Mouse (Mus musculus): ENCODE data around the gene Gnl1. TPM values are rescaled to one million over a fixed set of nuclear protein-coding genes. Genes with fewer than 3 reads are reported as not detected.
"Not testable (repeated sequence)": the region's sequence is repeated elsewhere in the genome, so short reads cannot be mapped to it uniquely, and the experiment has no call there.

The Gnl1 gene
- 18.5 and 22.9 TPM in 2 replicates for total RNA-seq (2014; fragmentation: Nextera tagmentation)
- total RNA-seq (2017) = 28.6 and 29.5 TPM in 2 replicates
- polyA plus RNA-seq (2012) = 120 and 121 TPM in 2 replicates

- Histone ChIP-seq H3K27me3 (ENCODE audit: insufficient read depth, low read length) (no peaks in the 10 kb centered on the region), H3K4me3 (ENCODE audit: low read depth, low read length) (peak within 1 kb of the TSS; percentile 94)
- peak; percentile 70 for ATAC-seq (ENCODE audit: extremely low read depth, insufficient number of reproducible peaks, low FRiP score, poor library complexity, severe bottlenecking)
Observed at GRCm38 (mm10) chr17:35979401-35980362, at the start of gene Gnl1, which contains the start of gene Prr3. TSS of gene Gnl1 (plus strand) at chr17:35979851. TSS of gene Prr3 (minus strand) at chr17:35980236.

DNA sequence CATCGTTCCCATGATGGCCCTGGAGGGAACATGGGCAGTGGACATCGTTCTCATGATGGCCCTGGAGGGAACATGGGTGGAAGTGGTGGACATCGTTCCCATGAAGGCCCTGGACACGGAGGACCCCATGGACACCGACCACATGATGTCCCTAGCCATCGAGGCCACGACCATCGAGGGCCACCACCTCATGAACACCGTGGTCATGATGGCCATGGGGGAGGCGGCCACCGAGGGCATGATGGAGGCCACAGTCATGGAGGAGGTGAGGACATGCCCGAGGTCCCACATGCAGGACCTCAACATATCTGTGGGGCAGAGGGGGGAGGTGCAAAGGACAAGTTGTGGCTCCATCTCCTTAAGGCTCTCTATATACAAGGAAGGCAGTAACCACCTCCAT is 49.0 kb upstream of the Gnl1 start:
- TF ChIP-seq GATA2 (IDR thresholded peaks at IDR 0.05; ENCODE audit: borderline replicate concordance, low read depth, low read length) (no peak), TAL1 (conservative IDR thresholded peaks at IDR 0.05; ENCODE audit: low read depth, low read length) (no peak), GATA1 (IDR thresholded peaks at IDR 0.05; ENCODE audit: borderline replicate concordance, low read length) (no peak), CTCF (IDR thresholded peaks at IDR 0.05; ENCODE audit: low read depth, low read length) (no peak)
- H3K27me3 ChIP-seq (ENCODE audit: insufficient read depth, low read length) = no peaks in the 10 kb centered on the region
- DNase-seq (ENCODE audit: low spot score) (no peak), ATAC-seq (ENCODE audit: extremely low read depth, insufficient number of reproducible peaks, low FRiP score, poor library complexity, severe bottlenecking) (no peak)
- H3K4me1 ChIP-seq (ENCODE audit: insufficient read depth, low read depth, low read length) = peaks cover 52% of the 10 kb centered on the region
- H3K4me3 ChIP-seq (ENCODE audit: low read depth, low read length) = no peak overlapping the region
- H3K9me3 ChIP-seq (replicated peaks) = no peaks in the 10 kb centered on the region
- peaks cover 56% of the 10 kb centered on the region for H3K36me3 ChIP-seq (replicated peaks)

More at GRCm38 (mm10) chr17:35979401-35980362, at the start of gene Gnl1, which contains the start of gene Prr3:
- peak; percentile 88 for DNase-seq (ENCODE audit: low spot score)
- Histone ChIP-seq H3K36me3 (replicated peaks) (peaks cover 74% of the 10 kb centered on the region), H3K9me3 (replicated peaks) (no peaks in the 10 kb centered on the region), H3K4me1 (ENCODE audit: insufficient read depth, low read depth, low read length) (peaks cover 45% of the 10 kb centered on the region)
- TF ChIP-seq POLR2AphosphoS5 (IDR thresholded peaks at IDR 0.05; ENCODE audit: insufficient replicate concordance, low read depth, low read length) = no peak
- no peak for TF ChIP-seq TAL1 (conservative IDR thresholded peaks at IDR 0.05; ENCODE audit: low read depth, low read length)
- no peak for TF ChIP-seq GATA2 (IDR thresholded peaks at IDR 0.05; ENCODE audit: borderline replicate concordance, low read depth, low read length)
- TF ChIP-seq GATA1 (IDR thresholded peaks at IDR 0.05; ENCODE audit: borderline replicate concordance, low read length) = no peak
- TF ChIP-seq CTCF (IDR thresholded peaks at IDR 0.05; ENCODE audit: low read depth, low read length) = no peak

- Histone ChIP-seq H3K36me3 (replicated peaks) (peaks cover 41% of the 10 kb centered on the region), H3K4me3 (ENCODE audit: low read depth, low read length) (no peak overlapping the region), H3K9me3 (replicated peaks) (no peaks in the 10 kb centered on the region), H3K4me1 (ENCODE audit: insufficient read depth, low read depth, low read length) (peaks cover 35% of the 10 kb centered on the region), H3K27me3 (ENCODE audit: insufficient read depth, low read length) (no peaks in the 10 kb centered on the region)
- ATAC-seq (ENCODE audit: extremely low read depth, insufficient number of reproducible peaks, low FRiP score, poor library complexity, severe bottlenecking) = no peak
- no peak for DNase-seq (ENCODE audit: low spot score)
- no peak for TF ChIP-seq GATA1 (IDR thresholded peaks at IDR 0.05; ENCODE audit: borderline replicate concordance, low read length)
- TF ChIP-seq CTCF (IDR thresholded peaks at IDR 0.05; ENCODE audit: low read depth, low read length) = no peak
- TF ChIP-seq GATA2 (IDR thresholded peaks at IDR 0.05; ENCODE audit: borderline replicate concordance, low read depth, low read length) = no peak
Observed at GRCm38 (mm10) chr17:35932608-35933007, 47.0 kb upstream of the Gnl1 start.

DNA sequence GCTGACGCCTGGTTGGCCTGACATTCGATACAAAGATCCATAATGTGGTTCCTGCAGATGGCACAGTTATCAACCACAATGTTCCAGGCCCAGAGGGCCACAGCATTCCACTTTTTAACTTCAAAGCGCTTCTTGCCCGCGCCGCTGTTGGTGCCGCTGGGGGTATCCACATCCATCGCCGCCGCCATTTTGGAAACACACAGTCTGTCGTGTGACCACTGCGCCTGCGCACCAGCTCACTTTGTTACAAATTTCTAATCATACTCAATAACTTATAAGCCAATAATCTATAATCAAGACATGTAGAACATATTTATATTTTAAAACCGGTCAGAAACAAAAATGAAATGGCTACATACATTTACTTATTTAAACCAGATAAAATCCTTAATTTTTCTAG is 43.9 kb upstream of the Gnl1 start:
- 0 out of 2 replicates have a peak, but pooled peaks have one; percentile 28 for ATAC-seq (ENCODE audit: extremely low read depth, insufficient number of reproducible peaks, low FRiP score, poor library complexity, severe bottlenecking)
- H3K4me3 ChIP-seq (ENCODE audit: low read depth, low read length); H3K27me3 ChIP-seq (ENCODE audit: insufficient read depth, low read length); H3K9me3 ChIP-seq (replicated peaks); DNase-seq (ENCODE audit: low spot score); H3K4me1 ChIP-seq (ENCODE audit: insufficient read depth, low read depth, low read length): not testable (repeated sequence)
- peaks cover 10% of the 10 kb centered on the region for H3K36me3 ChIP-seq (replicated peaks)

DNA sequence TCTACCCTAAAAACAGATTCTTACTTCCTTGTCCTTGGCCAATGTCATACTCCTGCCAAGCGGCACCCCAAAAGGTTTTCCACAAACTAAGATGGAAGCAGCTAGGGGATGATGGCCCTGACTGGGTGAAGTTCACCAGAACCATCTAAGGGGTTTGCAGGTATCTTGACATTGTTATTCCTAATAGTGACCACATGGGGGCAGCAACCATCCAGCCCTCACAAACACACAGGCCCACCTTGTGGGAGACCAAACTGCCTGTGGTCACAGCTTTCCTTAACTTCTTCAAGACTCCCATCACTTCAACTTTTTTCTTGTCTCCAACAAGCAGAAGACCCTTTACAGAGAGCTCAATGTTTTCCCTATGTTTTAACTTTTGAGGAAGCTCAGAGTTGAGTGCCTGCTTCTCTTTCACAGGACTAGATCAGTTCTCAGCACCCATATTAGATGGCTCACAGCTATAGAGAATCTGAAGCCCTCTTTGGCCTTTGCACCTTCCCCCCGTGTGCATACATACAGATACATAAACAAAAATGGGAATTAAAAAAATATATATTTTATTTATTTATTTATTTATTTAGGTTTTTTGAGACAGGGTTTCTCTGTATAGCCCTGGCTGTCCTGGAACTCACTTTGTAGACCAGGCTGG is 41.8 kb upstream of the Gnl1 start:
- no peak overlapping the region for H3K4me3 ChIP-seq (ENCODE audit: low read depth, low read length)
- ATAC-seq (ENCODE audit: extremely low read depth, insufficient number of reproducible peaks, low FRiP score, poor library complexity, severe bottlenecking) = no peak; the same call in 1 of the 2 replicates
- no peaks in the 10 kb centered on the region; the same call in 1 of the 2 replicates for H3K4me1 ChIP-seq (ENCODE audit: insufficient read depth, low read depth, low read length)
- H3K27me3 ChIP-seq (ENCODE audit: insufficient read depth, low read length) = no peaks in the 10 kb centered on the region
- TF ChIP-seq GATA2 (IDR thresholded peaks at IDR 0.05; ENCODE audit: borderline replicate concordance, low read depth, low read length) = no peak
- 0 out of 2 replicates have a peak, but pooled peaks have one; percentile 68 for TF ChIP-seq CTCF (IDR thresholded peaks at IDR 0.05; ENCODE audit: low read depth, low read length)
- DNase-seq (ENCODE audit: low spot score) = peak; percentile 43
- H3K9me3 ChIP-seq (replicated peaks) = peaks cover 6% of the 10 kb centered on the region
- H3K36me3 ChIP-seq (replicated peaks) = no peaks in the 10 kb centered on the region

- TF ChIP-seq CTCF (IDR thresholded peaks at IDR 0.05; ENCODE audit: low read depth, low read length) (no peak), GATA1 (IDR thresholded peaks at IDR 0.05; ENCODE audit: borderline replicate concordance, low read length) (no peak), POLR2AphosphoS5 (IDR thresholded peaks at IDR 0.05; ENCODE audit: insufficient replicate concordance, low read depth, low read length) (no peak), TAL1 (conservative IDR thresholded peaks at IDR 0.05; ENCODE audit: low read depth, low read length) (no peak), GATA2 (IDR thresholded peaks at IDR 0.05; ENCODE audit: borderline replicate concordance, low read depth, low read length) (no peak)
- no peaks in the 10 kb centered on the region for H3K27me3 ChIP-seq (ENCODE audit: insufficient read depth, low read length)
- DNase-seq (ENCODE audit: low spot score) (no peak), ATAC-seq (ENCODE audit: extremely low read depth, insufficient number of reproducible peaks, low FRiP score, poor library complexity, severe bottlenecking) (no peak)
- H3K36me3 ChIP-seq (replicated peaks) = no peaks in the 10 kb centered on the region
- no peak overlapping the region for H3K4me3 ChIP-seq (ENCODE audit: low read depth, low read length)
- peaks cover 6% of the 10 kb centered on the region for H3K9me3 ChIP-seq (replicated peaks)
- no peaks in the 10 kb centered on the region; the same call in 1 of the 2 replicates for H3K4me1 ChIP-seq (ENCODE audit: insufficient read depth, low read depth, low read length)
Observed at GRCm38 (mm10) chr17:35939108-35939507, 40.5 kb upstream of the Gnl1 start.

Data from G1E (cell line).